Mouse (Mus musculus) myocyte (in vitro differentiated cells): ENCODE measurements around the gene Timm8a1.

Source experiments
- CEBPB ChIP-seq: IDR thresholded peaks from 2 replicates; pipeline ENCODE4 v1.6.1; 2011; ENCODE audit warnings: mild to moderate bottlenecking, moderate library complexity; ENCODE audit not compliant: poor library complexity, insufficient read depth, severe bottlenecking
- E2F4 ChIP-seq: IDR thresholded peaks from one replicate; pipeline ENCODE4 v1.6.1; 2011; ENCODE audit warnings: mild to moderate bottlenecking, control low read depth, moderate library complexity; ENCODE audit not compliant: insufficient read depth
- MYOG ChIP-seq, 3 experiments: IDR thresholded peaks; one replicate each; pipeline ENCODE4 v1.6.1; 2011; ENCODE audit warnings: control low read depth in 2 of 3, low read depth in 2 of 3, mild to moderate bottlenecking in 2 of 3; ENCODE audit not compliant: insufficient read length in 2 of 3, control insufficient read depth in 1 of 3, insufficient read depth in 1 of 3
- POLR2A ChIP-seq: IDR thresholded peaks from one replicate; pipeline ENCODE4 v1.6.1; 2011; ENCODE audit warnings: low read depth, mild to moderate bottlenecking, control low read depth, moderate library complexity; ENCODE audit not compliant: insufficient read length
- POLR2AphosphoS2 ChIP-seq: IDR thresholded peaks from one replicate; pipeline ENCODE4 v1.6.1; 2011; ENCODE audit warnings: low read depth, control low read depth; ENCODE audit not compliant: insufficient read length

GRCm38 (mm10) chrX:134550903-134551302 is 9.2 kb upstream of the Timm8a1 start:
- TF ChIP-seq POLR2A: no peak
- no peak for TF ChIP-seq CEBPB
- no peak for TF ChIP-seq MYOG (IDR thresholded peaks at IDR 0.05; ENCODE audit: control insufficient read depth in 1 of 3, insufficient read depth in 1 of 3, insufficient read length in 2 of 3, low read depth in 2 of 3)
- no peak for TF ChIP-seq E2F4
- no peak for TF ChIP-seq POLR2AphosphoS2
